Mouse (Mus musculus) T-helper 2 cell (primary cell): ENCODE measurements around the gene Hsf4.

ENCODE experiments used
- in situ Hi-C: fragments of 300-600 bp; cut with MboI, MseI; formaldehyde crosslinking; loops from one replicate; pipeline ENCODE4 v1.15.1; 2025; ENCODE audit warnings: high pct_unique_total_duplicates

The Hsf4 gene

GRCm38 (mm10) chr8:105304325-105305210 is 35.0 kb downstream of the Hsf4 start:
- in situ Hi-C loops = no loop called here

DNA sequence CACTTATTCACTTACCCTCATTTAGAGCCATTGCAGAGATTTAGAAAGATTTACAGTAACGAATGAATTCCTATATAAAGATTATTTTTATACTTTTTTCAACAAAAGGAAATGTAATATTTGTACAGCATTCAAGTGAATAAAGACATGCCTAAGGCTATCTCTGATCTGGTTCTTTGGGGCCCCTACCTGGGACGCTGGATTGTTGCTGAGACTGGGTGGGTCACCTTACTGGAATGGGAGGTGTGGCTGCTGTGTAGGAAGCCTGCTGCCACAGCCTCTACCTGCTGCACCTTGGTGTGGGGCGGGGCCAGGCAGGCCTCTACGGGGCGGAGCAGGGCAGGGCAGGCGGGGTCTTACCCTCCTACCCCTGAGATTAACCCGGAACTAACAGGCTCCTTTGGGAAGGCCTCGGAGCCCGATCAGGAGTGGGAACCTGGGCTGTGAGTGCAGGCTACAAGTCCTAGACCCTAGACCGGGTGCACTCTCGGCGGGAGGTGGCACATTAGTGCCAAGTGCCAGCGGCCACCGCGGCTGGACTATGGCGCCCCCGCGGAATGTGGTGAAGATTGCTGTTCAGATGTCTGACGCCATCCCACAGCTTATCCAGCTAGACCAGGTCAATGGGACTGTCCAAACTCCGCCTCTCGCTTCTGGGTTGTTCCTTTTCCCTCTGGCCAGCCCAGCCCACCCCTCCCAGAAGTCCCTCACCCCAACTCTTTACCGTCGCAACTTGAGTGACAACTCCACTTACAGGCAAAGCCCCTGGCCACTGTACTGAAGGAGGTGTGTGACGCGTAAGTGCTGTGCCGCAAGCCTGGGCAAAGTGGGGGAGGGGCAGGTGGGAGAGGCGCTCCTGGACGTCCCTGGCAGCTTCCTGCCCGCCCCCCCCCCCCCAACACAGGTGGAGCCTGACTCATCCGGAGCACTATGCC is 35.9 kb downstream of the Hsf4 start, which contains the start of gene Elmo3:
TSS of gene Elmo3 (plus strand) at position 391 of the 935 bp plus-strand sequence.
- in situ Hi-C loops = no loop called here

- in situ Hi-C loops = no loop called here
These were observed 36.6 kb downstream of the Hsf4 start for GRCm38 (mm10) chr8:105306146-105306691.

DNA sequence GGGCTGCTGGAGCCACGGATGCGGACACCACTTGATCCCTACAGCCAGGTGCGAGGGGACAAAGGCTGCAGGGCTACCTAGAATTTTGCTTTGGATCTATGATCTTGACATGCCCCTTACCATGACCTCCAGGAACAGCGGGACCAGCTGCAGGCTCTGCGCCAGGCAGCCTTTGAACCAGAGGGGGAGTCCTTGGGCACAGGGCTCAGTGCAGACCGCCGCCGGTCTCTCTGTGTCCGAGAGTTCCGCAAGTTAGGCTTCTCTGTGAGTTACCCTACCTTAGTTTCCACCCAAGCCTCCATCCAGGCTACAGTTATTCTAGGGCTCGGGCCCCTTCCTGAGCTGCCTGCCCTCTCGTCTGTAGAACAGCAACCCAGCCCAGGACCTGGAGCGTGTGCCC is 38.1 kb downstream of the Hsf4 start:
- in situ Hi-C loops = no loop called here

DNA sequence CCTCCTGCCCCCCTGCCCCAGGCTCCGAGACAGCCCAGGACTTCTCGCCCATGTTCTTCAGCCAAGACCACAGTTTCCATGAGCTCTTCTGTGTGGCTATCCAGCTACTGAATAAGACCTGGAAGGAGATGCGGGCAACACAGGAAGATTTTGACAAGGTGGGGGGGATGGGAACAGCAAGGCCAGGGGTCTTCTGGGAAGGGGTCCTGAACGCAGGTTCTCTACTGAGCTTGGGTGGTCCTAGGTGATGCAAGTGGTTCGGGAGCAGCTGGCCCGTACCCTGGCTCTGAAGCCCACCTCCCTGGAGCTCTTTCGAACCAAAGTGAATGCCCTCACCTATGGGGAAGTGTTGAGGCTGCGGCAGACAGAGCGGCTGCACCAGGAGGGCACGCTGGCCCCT is 38.8 kb downstream of the Hsf4 start:
- in situ Hi-C loops = no loop called here

DNA sequence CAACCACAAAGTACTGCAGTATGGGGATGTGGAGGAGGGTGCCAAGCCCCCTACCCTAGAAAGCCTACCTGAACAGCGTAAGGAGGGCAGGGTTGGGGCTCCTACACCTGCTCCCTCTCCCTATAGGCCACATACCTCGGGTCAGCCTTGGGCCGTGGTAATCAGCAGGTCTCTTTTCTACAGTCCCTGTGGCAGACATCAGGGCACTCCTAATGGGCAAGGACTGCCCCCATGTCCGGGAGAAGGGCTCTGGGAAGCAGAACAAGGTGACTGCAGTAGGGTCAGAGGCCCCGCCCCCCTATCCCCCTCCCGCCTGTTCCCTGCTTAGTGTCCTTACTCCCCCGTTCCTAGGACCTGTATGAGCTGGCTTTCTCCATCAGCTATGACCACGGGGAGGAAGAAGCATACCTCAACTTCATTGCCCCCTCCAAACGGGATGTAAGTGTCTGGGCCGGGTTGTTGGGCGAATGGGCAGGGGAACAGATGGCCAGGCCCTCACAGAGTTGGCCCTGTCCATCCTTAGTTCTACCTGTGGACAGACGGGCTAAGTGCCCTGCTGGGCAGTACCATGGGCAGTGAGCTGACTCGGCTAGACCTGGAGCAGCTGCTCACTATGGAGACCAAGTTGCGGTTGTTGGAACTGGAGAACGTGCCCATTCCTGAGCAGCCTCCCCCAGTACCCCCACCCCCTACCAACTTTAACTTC is 39.7 kb downstream of the Hsf4 start:
- in situ Hi-C loops = no loop called here

DNA sequence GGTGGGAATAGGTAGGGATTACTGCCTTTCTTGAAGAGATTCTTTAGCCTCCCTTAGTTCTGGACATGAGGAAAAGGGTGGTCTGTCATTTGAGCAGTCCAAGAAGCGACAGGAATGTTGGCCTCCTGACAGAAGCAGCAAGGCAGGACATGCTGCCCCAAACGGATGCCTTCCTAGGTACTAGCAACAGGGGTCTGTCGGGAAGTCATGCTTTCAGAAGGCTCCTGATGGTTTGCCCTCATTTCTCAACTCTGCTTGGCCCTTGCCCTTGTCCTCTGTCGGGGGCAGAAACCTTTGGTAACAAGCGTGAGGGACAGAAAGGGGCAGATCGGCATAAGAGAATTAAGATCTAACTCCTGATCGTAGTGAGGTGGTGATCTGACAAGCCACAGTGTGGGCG is 40.5 kb downstream of the Hsf4 start:
- in situ Hi-C loops = no loop called here

GRCm38 (mm10) chr8:105311718-105312117 is 42.1 kb downstream of the Hsf4 start:
- in situ Hi-C loops = no loop called here

- in situ Hi-C loops = no loop called here
These were observed 43.4 kb downstream of the Hsf4 start for GRCm38 (mm10) chr8:105312891-105313481.

GRCm38 (mm10) chr8:105313622-105314402 is 44.2 kb downstream of the Hsf4 start:
- in situ Hi-C loops = no loop called here

GRCm38 (mm10) chr8:105315073-105315769 is 45.6 kb downstream of the Hsf4 start:
- in situ Hi-C loops = no loop called here

DNA sequence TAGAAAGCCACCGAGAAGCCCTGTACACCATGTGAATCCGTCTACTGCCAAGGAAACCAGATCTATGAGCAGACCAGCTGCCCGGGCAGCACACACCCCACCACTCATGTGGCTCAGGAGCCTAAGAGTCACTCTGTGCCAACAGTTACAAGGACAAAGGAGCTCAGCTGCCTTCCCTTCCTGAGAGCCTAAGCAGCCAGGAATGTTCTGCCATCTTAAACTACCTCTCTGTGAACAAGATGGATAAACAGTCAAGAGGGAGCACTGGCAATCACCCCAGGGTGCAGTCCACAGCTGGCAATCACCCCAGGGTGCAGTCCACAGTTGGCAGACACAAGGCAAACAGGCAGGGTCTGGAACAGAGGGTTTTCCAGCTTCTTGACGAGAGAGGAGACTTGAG is 48.3 kb downstream of the Hsf4 start:
- in situ Hi-C loops = no loop called here

GRCm38 (mm10) chr8:105318662-105319190 is 49.1 kb downstream of the Hsf4 start:
- in situ Hi-C loops = no loop called here

GRCm38 (mm10) chr8:105323183-105323582 is 53.6 kb downstream of the Hsf4 start:
- in situ Hi-C loops = loop anchor here (10.0 kb wide), 1 partner anchor 892 kb away; the partner anchor contains the start of genes Prmt7 and Slc7a6os
